Mouse (Mus musculus): Measurements from ENCODE around the gene Ints12.

The Ints12 gene

DNA sequence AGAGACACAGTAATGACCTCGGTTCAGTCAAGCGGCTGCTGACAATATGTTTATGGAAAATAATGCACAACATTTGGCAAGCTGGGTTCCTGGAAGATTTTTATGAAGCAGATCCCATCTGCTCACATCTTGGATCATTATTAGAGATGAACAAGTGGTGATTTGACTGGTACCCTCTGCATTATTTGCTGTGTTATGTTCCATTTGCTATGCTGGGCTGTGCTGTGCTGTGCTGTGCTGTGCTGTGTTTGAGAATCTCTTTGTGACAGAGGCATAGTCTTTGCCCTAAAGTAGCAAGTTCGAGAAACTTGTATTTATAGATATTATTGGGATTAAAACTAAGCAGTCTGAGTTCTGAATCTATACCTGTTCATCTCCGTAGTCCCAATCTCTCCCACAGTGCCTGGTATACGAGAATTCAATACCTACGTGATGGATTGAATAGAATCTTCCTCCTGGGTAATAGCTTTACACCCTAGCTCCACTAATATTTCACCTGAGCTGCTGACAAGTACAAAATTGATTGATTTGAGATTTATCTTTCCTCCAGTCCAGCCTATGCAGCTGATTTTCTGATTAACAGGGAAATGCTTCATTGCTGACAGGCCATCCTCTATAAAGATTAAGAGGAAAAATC lies 53.0 kb downstream of the Ints12 start:
- DNase-seq (ENCODE audit: low spot score) = no peak

DNA sequence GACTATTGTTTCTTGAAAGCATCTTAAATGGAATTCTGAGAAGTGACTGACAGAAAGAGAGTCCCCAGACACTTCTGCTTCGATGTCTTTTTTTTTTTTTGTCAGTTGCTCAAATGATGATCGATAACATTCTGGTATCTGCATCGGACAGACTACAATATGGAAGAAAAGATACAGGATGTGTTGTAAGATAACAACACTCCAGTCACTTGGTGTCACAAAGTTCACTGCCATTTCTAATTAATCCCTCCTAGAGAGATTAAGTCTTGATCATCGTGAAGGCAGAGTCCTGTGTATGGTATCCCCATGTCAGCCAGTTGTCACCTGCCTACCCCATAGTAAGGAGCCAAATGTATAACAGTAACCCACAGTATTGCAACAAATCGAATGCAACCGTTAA lies 60.0 kb downstream of the Ints12 start:
- no peak for DNase-seq (ENCODE audit: low spot score)

DNA sequence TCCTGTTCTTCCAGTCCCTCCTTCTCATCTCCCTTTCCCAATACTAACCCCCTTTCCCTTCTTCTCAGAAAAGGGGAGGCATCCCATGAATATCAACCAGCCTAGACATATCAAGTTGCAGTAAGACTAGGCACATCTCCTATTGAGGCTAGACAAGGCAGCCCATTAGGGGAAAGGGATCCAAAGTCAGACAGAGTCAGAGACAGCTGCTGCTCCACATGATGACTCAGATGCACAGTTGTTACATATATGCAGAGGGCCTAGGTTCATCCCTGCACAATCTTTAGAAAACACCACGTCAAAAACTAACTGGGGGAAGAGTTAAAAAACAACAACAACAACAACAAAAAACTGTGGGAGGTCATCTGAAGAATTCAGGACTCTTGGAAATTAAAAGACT lies 61.2 kb downstream of the Ints12 start:
- DNase-seq (ENCODE audit: low spot score) = no peak

DNA sequence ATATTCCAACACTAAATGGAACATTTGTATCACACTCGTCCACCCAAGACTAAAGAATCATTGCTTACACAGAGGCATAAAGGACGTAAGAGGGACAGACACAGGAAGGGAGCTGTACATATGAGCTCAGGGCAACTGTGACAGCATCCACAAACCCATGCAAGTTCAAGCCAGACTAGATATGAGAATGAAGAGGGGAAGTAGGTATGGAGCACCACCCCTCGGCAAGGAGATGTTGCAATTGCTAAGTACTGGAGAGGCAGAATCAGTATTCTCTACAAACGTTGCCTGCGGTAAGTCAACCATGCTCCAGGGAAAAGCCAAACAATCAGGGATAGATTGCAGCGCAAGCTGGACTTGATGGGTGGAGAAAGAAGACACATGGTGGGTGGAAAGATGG lies 62.0 kb downstream of the Ints12 start:
- no peak for DNase-seq (ENCODE audit: low spot score)

DNA sequence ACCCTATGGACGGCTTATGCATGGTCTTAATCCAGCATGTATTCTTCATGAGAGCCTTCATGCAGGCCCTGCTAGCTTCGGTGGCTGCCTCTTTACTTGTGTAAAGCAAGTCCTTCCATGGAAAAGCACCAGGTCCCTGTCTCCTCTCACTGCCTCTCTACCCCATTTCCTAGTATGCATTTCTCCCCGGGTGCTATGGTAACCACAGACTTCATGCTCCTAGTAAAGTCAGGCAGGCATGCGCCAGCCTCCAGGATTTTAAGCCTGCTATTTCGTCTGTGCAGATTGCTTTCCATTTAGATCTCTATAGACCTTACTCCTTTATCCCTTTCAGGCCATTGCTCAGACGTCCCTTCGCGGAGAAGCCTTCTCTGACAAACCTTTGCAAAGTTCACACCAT lies 63.0 kb downstream of the Ints12 start:
- no peak for DNase-seq (ENCODE audit: low spot score)

DNA sequence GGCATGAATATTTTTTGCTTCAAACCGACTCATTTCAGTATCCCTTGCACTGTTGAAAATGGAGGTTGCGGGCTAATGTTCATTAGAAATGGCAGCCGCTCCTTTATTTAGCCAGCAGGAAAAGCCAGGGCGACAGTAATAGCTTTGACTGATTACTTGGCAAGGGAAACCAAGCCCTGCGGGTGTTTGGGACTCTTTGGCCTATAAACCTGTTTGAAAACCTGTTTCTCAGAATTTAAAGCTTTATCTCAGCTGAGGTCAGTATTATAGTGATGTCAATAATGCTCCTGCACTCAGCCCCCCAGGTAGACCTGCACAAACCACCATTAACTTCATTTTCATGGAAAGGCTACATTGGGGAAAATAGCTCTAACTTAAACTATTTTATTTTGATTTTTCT lies 66.6 kb downstream of the Ints12 start:
- no peak for DNase-seq (ENCODE audit: low spot score)
